In the genomic region with DNA sequence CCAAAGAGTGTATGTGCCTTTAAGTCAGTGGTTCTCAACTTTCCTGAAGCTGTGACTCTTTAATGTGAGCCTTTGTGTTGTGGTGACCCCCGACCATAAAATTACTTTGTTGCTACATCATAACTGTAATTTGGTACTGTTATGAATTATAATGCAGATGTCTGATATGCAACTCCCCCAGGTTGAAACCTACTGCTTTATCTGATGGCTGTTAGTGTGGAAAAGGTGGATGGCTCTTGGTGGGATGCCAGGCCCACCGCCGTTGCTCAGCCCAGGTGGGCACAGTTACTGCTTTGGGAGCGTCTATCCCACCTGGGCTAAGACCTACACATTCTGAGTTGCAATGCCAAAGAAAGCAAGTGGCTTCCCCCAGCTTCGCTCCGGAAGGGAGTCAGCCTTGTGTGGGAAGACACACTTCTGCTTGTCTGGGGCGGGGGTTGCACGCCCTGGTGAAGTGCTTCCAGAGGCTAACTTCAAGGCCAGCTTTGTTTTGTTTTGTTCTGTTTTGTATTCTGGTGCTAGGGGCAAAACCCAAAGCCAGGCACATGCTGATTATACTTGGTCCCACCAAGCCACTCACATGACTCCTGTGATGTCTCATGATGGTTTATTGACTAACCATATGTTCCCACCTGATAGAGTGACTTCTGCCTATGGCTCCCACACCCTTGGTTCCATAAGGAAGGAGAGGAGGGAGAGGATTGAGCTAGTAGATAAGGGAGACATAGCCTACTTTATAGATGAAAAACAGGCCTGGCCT, we compare ENCODE assay signal across 26 mouse cellular contexts. TPM values are rescaled to one million over a fixed set of nuclear protein-coding genes. Genes with fewer than 3 reads are reported as not detected.
DNase-seq lines count a peak whose midpoint lies in the region; ATAC-seq and TF ChIP-seq lines count a peak whose summit lies in the region.
"Had no signal": no experiment of that assay in that cellular context is flagged by ENCODE, and none has a peak within 500 bp of the region (broad histone marks: within the 10 kb centered on the region; RNA-seq: fewer than 3 reads in every experiment).

No protein-coding gene starts in this region.

- no peaks in the 10 kb centered on the region for H3K4me1 ChIP-seq in neural tube, embryonic 15.5 days
- H3K4me1 ChIP-seq in intestine, postnatal 0 days (replicated peaks; ENCODE audit: control insufficient read depth, insufficient read depth, low read length) = no peaks in the 10 kb centered on the region
- H3K4me1 ChIP-seq: lung, embryonic 15.5 days had no signal

- DNase-seq in A20 (ENCODE audit: low read depth, low spot score) = peak; percentile 19
- DNase-seq in B cell, adult 2 months = peak; percentile 32 to 35
- no peak for DNase-seq in cerebellum, postnatal 36 days
- DNase-seq: adrenal gland, postnatal 10 days; cerebellum, adult 2 months; gastrocnemius, postnatal 25 days; heart, postnatal 14 days; kidney, adult 8-10 months; kidney, postnatal 10 days; liver, embryonic 13.5 days; thymus, adult 18-20 months; thymus, postnatal 36 days had no signal

- 0 out of 2 replicates have a peak, but pooled peaks cover 2% of the 10 kb centered on the region for H3K27me3 ChIP-seq in neural tube, embryonic 15.5 days (replicated peaks)
- H3K27me3 ChIP-seq in intestine, postnatal 0 days (replicated peaks; ENCODE audit: control insufficient read depth, insufficient read depth, low read length) = no peaks in the 10 kb centered on the region
- H3K27me3 ChIP-seq: forebrain, embryonic 15.5 days; hindbrain, embryonic 12.5 days; liver, embryonic 13.5 days; lung, embryonic 15.5 days had no signal

- H3K9me3 ChIP-seq in neural tube, embryonic 15.5 days (replicated peaks) = no peaks in the 10 kb centered on the region
- no peaks in the 10 kb centered on the region for H3K9me3 ChIP-seq in intestine, postnatal 0 days (ENCODE audit: control insufficient read depth)
- H3K9me3 ChIP-seq: embryonic facial prominence, embryonic 10.5 days; forebrain, embryonic 15.5 days; heart, embryonic 13.5 days; hindbrain, embryonic 12.5 days; liver, embryonic 13.5 days; lung, embryonic 15.5 days; midbrain, embryonic 12.5 days had no signal

- H3K4me2 ChIP-seq in neural tube, embryonic 15.5 days = no peak overlapping the region
- H3K4me2 ChIP-seq in intestine, postnatal 0 days (replicated peaks; ENCODE audit: low read depth) = no peak overlapping the region
- H3K4me2 ChIP-seq: forebrain, embryonic 15.5 days; heart, embryonic 13.5 days; hindbrain, embryonic 12.5 days; liver, embryonic 13.5 days; lung, embryonic 15.5 days; midbrain, embryonic 12.5 days had no signal

- no peak overlapping the region for H3K4me3 ChIP-seq in neural tube, embryonic 15.5 days (replicated peaks)
- H3K4me3 ChIP-seq in intestine, postnatal 0 days (ENCODE audit: low read depth, low read length) = no peak overlapping the region
- H3K4me3 ChIP-seq: embryonic facial prominence, embryonic 10.5 days; forebrain, embryonic 15.5 days; heart, adult 2 months; heart, embryonic 13.5 days; hindbrain, embryonic 12.5 days; liver, embryonic 13.5 days; lung, embryonic 15.5 days; midbrain, embryonic 12.5 days had no signal

- WGBS in neural tube, embryonic 15.5 days = 90% methylated on average over 8 of the region's 8 CpGs
- WGBS in intestine, postnatal 0 days = 84% methylated on average over 8 of the region's 8 CpGs

- TF ChIP-seq CTCF in intestine, postnatal 0 days (IDR thresholded peaks at IDR 0.05; ENCODE audit: low read depth) = no peak

- H3K27ac ChIP-seq in neural tube, embryonic 15.5 days (replicated peaks) = no peak overlapping the region
- H3K27ac ChIP-seq in intestine, postnatal 0 days (ENCODE audit: low read depth, low read length) = no peak overlapping the region
- H3K27ac ChIP-seq: embryonic facial prominence, embryonic 10.5 days; forebrain, embryonic 15.5 days; heart, adult 2 months; heart, embryonic 13.5 days; hindbrain, embryonic 12.5 days; liver, embryonic 13.5 days; lung, embryonic 15.5 days; macrophage; midbrain, embryonic 12.5 days had no signal

- H3K9ac ChIP-seq in neural tube, embryonic 15.5 days (replicated peaks) = no peak overlapping the region
- no peak overlapping the region for H3K9ac ChIP-seq in intestine, postnatal 0 days (ENCODE audit: low read depth, low read length)
- H3K9ac ChIP-seq: forebrain, embryonic 15.5 days; heart, embryonic 13.5 days; hindbrain, embryonic 12.5 days; liver, embryonic 13.5 days; lung, embryonic 15.5 days; midbrain, embryonic 12.5 days had no signal

- peak; percentile 31 for ATAC-seq in common myeloid progenitor, adult 5-6 weeks (replicated peaks; ENCODE audit: low read depth, poor library complexity, severe bottlenecking)
- ATAC-seq in megakaryocyte-erythroid progenitor cell, adult 5-6 weeks (replicated peaks; ENCODE audit: low FRiP score, low TSS enrichment, poor library complexity, severe bottlenecking) = peak; percentile 59
- ATAC-seq in neural tube, embryonic 15.5 days (ENCODE audit: low FRiP score) = no peak
- no peak for ATAC-seq in intestine, postnatal 0 days
- ATAC-seq: activated CD4-positive, CD25-positive, alpha-beta regulatory T cell, adult 4 months; forebrain, embryonic 15.5 days; inflammation-experienced regulatory T-cells, adult 6 months had no signal

- no peaks in the 10 kb centered on the region for H3K36me3 ChIP-seq in neural tube, embryonic 15.5 days
- H3K36me3 ChIP-seq in intestine, postnatal 0 days (ENCODE audit: control insufficient read depth, insufficient read depth) = no peaks in the 10 kb centered on the region
- H3K36me3 ChIP-seq: embryonic facial prominence, embryonic 10.5 days; forebrain, embryonic 15.5 days; heart, embryonic 13.5 days; hindbrain, embryonic 12.5 days; liver, embryonic 13.5 days; lung, embryonic 15.5 days; midbrain, embryonic 12.5 days had no signal

RNA-seq across cellular contexts. Expression of a gene that starts 34.7 kb away (rescaled TPM):
- 4.3 and 4.6 TPM in 2 replicates for total RNA-seq in common myeloid progenitor, adult 5-6 weeks (2017)
- 1.4 TPM in 1 of 2 replicates, not detected in the other for total RNA-seq in megakaryocyte-erythroid progenitor cell, adult 5-6 weeks (2014; fragmentation: Nextera tagmentation)
- 3.1 and 15.2 TPM in 2 replicates for total RNA-seq in megakaryocyte-erythroid progenitor cell, adult 5-6 weeks (2017)
- polyA plus RNA-seq in neural tube, embryonic 15.5 days (2015; fragmentation: Nextera tagmentation; extraction: Ambion mirVana) = 5.3 and 8.5 TPM in 2 replicates
- polyA plus RNA-seq in intestine, postnatal 0 days (2015; fragmentation: Nextera tagmentation; extraction: Ambion mirVana) = 78.9 and 90.2 TPM in 2 replicates

Comparison
In these comparisons a context has a peak if more than half of its experiments do, and no peak if none do; other contexts are left out.
1. DNase-seq: peak in A20 (single experiment) and B cell, adult 2 months (2 of 2); none in cerebellum, postnatal 36 days (0 of 2).
2. ATAC-seq: peak in common myeloid progenitor, adult 5-6 weeks (single experiment) and megakaryocyte-erythroid progenitor cell, adult 5-6 weeks (single experiment); none in neural tube, embryonic 15.5 days (single experiment) and intestine, postnatal 0 days (single experiment).